Mouse (Mus musculus) small intestine, adult 2 months (tissue): Measurements from ENCODE around the gene Osbpl9. TPM values are rescaled to one million over a fixed set of nuclear protein-coding genes. Genes with fewer than 3 reads are reported as not detected.

ENCODE experiments used
- H3K27ac ChIP-seq: fragments of 200-500 bp; 2 replicates; pipeline ENCODE4 v1.5.1; 2012; ENCODE audit warnings: low read depth, low read length, control low read depth, inconsistent platforms; ENCODE audit not compliant: insufficient read depth
- H3K27me3 ChIP-seq: fragments of 200-500 bp; 2 replicates; pipeline ENCODE4 v1.6.1; 2012; ENCODE audit warnings: mild to moderate bottlenecking, moderate library complexity, low read length, inconsistent platforms; ENCODE audit not compliant: control insufficient read depth, insufficient read depth
- H3K36me3 ChIP-seq: fragments of 200-500 bp; 2 replicates; pipeline ENCODE4 v1.6.1; 2012; ENCODE audit warnings: mild to moderate bottlenecking, low read length, control low read depth, inconsistent platforms; ENCODE audit not compliant: control insufficient read depth, insufficient read depth
- H3K4me1 ChIP-seq: fragments of 200-500 bp; 2 replicates; pipeline ENCODE4 v1.6.1; 2012; ENCODE audit warnings: low read length, inconsistent platforms, mixed read lengths; ENCODE audit not compliant: control insufficient read depth, insufficient read depth, insufficient read length
- H3K4me3 ChIP-seq: fragments of 200-500 bp; 2 replicates; pipeline ENCODE4 v1.5.1; 2012; ENCODE audit warnings: low read depth, mild to moderate bottlenecking, control low read depth, inconsistent platforms, low read length, moderate library complexity
- CTCF ChIP-seq: fragments of 200-500 bp; IDR thresholded peaks from 2 replicates; pipeline ENCODE4 v1.5.1; 2012; ENCODE audit warnings: low read depth, mild to moderate bottlenecking, control low read depth, inconsistent platforms, low read length, moderate library complexity, mixed read lengths; ENCODE audit not compliant: insufficient replicate concordance, insufficient read length; ENCODE audit errors: extremely low read depth
- POLR2A ChIP-seq: fragments of 200-500 bp; IDR thresholded peaks from 2 replicates; pipeline ENCODE4 v1.6.1; 2012; ENCODE audit warnings: low read depth, mild to moderate bottlenecking, control low read depth, inconsistent platforms, low read length, moderate library complexity
- WGBS: fragments of 180-500 bp; shearing (Covaris S2); methylation state at CpG from one replicate; pipeline ENCODE4 v1.1.7; 2018; 5-methylcytosine and 5-hydroxymethylcytosine counted together
- polyA plus RNA-seq: library from polyadenylated mRNA; depleted of rRNA; stranded (reverse); fragments of >200 nt; gene quantifications from 2 replicates; pipeline ENCODE4 v1.2.3, GENCODE M21; 2012

Osbpl9 gene
- polyA plus RNA-seq, 1 experiment: 29.5 TPM

GRCm38 (mm10) chr4:109224762-109225552 is 22.9 kb upstream of the Osbpl9 start:
- TF ChIP-seq POLR2A (no peak), CTCF (no peak)

GRCm38 (mm10) chr4:109222001-109222400 is 19.9 kb upstream of the Osbpl9 start:
- 21% methylated on average over 3 of the region's 3 CpGs for WGBS
- Histone ChIP-seq H3K27me3 (no peaks in the 10 kb centered on the region), H3K27ac (peak overlapping the region; percentile 18; the same call in 1 of the 2 replicates), H3K36me3 (no peaks in the 10 kb centered on the region), H3K4me1 (peaks cover 22% of the 10 kb centered on the region), H3K4me3 (no peak overlapping the region)
- TF ChIP-seq CTCF: no peak
- no peak for TF ChIP-seq POLR2A

More at GRCm38 (mm10) chr4:109224762-109225552, 22.9 kb upstream of the Osbpl9 start:
- Histone ChIP-seq H3K36me3 (no peaks in the 10 kb centered on the region), H3K27ac (peak overlapping the region; percentile 84), H3K4me1 (peaks cover 21% of the 10 kb centered on the region), H3K27me3 (no peaks in the 10 kb centered on the region), H3K4me3 (no peak overlapping the region)
- 35% methylated on average over 13 of the region's 13 CpGs for WGBS

GRCm38 (mm10) chr4:109220441-109220940 is 18.4 kb upstream of the Osbpl9 start:
- TF ChIP-seq POLR2A: no peak
- no peak for TF ChIP-seq CTCF
- no peak overlapping the region for H3K27ac ChIP-seq
- no peaks in the 10 kb centered on the region for H3K27me3 ChIP-seq
- peaks cover 18% of the 10 kb centered on the region for H3K4me1 ChIP-seq
- no peaks in the 10 kb centered on the region for H3K36me3 ChIP-seq
- H3K4me3 ChIP-seq: no peak overlapping the region
- 83% methylated on average over 14 of the region's 14 CpGs for WGBS

- no peak for TF ChIP-seq CTCF
- no peak for TF ChIP-seq POLR2A
- Histone ChIP-seq H3K27me3 (no peaks in the 10 kb centered on the region), H3K27ac (no peak overlapping the region), H3K4me1 (peaks cover 10% of the 10 kb centered on the region; the same call in 1 of the 2 replicates), H3K36me3 (no peaks in the 10 kb centered on the region), H3K4me3 (no peak overlapping the region)
- 83% methylated on average over 7 of the region's 7 CpGs for WGBS
Observed at GRCm38 (mm10) chr4:109218008-109218407, 15.9 kb upstream of the Osbpl9 start.

- Histone ChIP-seq H3K36me3 (no peaks in the 10 kb centered on the region), H3K4me3 (no peak overlapping the region), H3K27me3 (no peaks in the 10 kb centered on the region), H3K27ac (no peak overlapping the region), H3K4me1 (peaks cover 14% of the 10 kb centered on the region; the same call in 1 of the 2 replicates)
- 80% methylated on average over 3 of the region's 3 CpGs for WGBS
- no peak for TF ChIP-seq CTCF
Observed at GRCm38 (mm10) chr4:109213986-109214385, 11.9 kb upstream of the Osbpl9 start.

- WGBS: 88% methylated on average over 4 of the region's 4 CpGs
- H3K4me1 ChIP-seq: peaks cover 8% of the 10 kb centered on the region; the same call in 1 of the 2 replicates
Observed at GRCm38 (mm10) chr4:109210881-109211280, 8.8 kb upstream of the Osbpl9 start.

GRCm38 (mm10) chr4:109210253-109210652 is 8.2 kb upstream of the Osbpl9 start:
- no peak overlapping the region for H3K27ac ChIP-seq
- WGBS: 82% methylated on average over 2 of the region's 2 CpGs
- peaks cover 8% of the 10 kb centered on the region; the same call in 1 of the 2 replicates for H3K4me1 ChIP-seq
- H3K27me3 ChIP-seq: no peaks in the 10 kb centered on the region
- no peaks in the 10 kb centered on the region for H3K36me3 ChIP-seq
- no peak overlapping the region for H3K4me3 ChIP-seq
- TF ChIP-seq CTCF (no peak), POLR2A (no peak)

More at GRCm38 (mm10) chr4:109210881-109211280, 8.8 kb upstream of the Osbpl9 start:
- no peak for TF ChIP-seq CTCF
- no peak for TF ChIP-seq POLR2A
- H3K4me3 ChIP-seq: no peak overlapping the region
- no peak overlapping the region for H3K27ac ChIP-seq
- no peaks in the 10 kb centered on the region for H3K36me3 ChIP-seq
- H3K27me3 ChIP-seq: no peaks in the 10 kb centered on the region
